Mouse (Mus musculus): ENCODE data around the gene Csnka2ip. TPM values are rescaled to one million over a fixed set of nuclear protein-coding genes. Genes with fewer than 3 reads are reported as not detected.

The Csnka2ip gene
- total and polyA plus RNA-seq, 3 experiments: not detected

Other genes starting within 250 kb of the Csnka2ip start
- 26.6 and 38.9 TPM in 2 replicates for gene 4930453N24Rik, start 168.8 kb upstream of the Csnka2ip start, total RNA-seq (2012; rRNA removed)
- gene 4930453N24Rik, start 168.8 kb upstream of the Csnka2ip start, total RNA-seq (2014; rRNA removed): 62.0 and 68.6 TPM in 2 replicates
- gene 4930453N24Rik, start 168.8 kb upstream of the Csnka2ip start, polyA plus RNA-seq (2012; ENCODE audit: insufficient read length, low read depth): 40.7 and 48.4 TPM in 2 replicates
- gene Zfp654, start 249.2 kb upstream of the Csnka2ip start, total RNA-seq (2012; rRNA removed): 5.2 and 7.1 TPM in 2 replicates
- 22.6 and 24.7 TPM in 2 replicates for gene Zfp654, start 249.2 kb upstream of the Csnka2ip start, total RNA-seq (2014; rRNA removed)
- gene Zfp654, start 249.2 kb upstream of the Csnka2ip start, polyA plus RNA-seq (2012; ENCODE audit: insufficient read length, low read depth): 5.1 and 6.5 TPM in 2 replicates
- gene Cggbp1, start 249.6 kb upstream of the Csnka2ip start, total RNA-seq (2012; rRNA removed): 38.5 and 42.1 TPM in 2 replicates
- gene Cggbp1, start 249.6 kb upstream of the Csnka2ip start, total RNA-seq (2014; rRNA removed): 71.1 and 88.5 TPM in 2 replicates
- gene Cggbp1, start 249.6 kb upstream of the Csnka2ip start, polyA plus RNA-seq (2012; ENCODE audit: insufficient read length, low read depth): 82.6 and 86.5 TPM in 2 replicates

Data from CH12.LX (cell line).